Comparison of ENCODE assay signal across 9 mouse cellular contexts in genomic region chr11:102752896-102753590, GRCm38 (mm10). TPM values are rescaled to one million over a fixed set of nuclear protein-coding genes. Genes with fewer than 3 reads are reported as not detected.
DNase-seq lines count a peak whose midpoint lies in the region; ATAC-seq lines count a peak whose summit lies in the region.
"Had no signal": no experiment of that assay in that cellular context is flagged by ENCODE, and none has a peak within 500 bp of the region (broad histone marks: within the 10 kb centered on the region; RNA-seq: fewer than 3 reads in every experiment).

No protein-coding gene starts in this region.

- peak; percentile 59 for DNase-seq in cerebellum, adult 11-12 months
- DNase-seq in cerebellum, postnatal 4 days (ENCODE audit: low spot score in 2 of 2), result no peak
- peak; percentile 12 for DNase-seq in neural tube, embryonic 11.5 days (ENCODE audit: low spot score)
- no peak for DNase-seq in neural tube, embryonic 10.5 days (ENCODE audit: extremely low spot score, low spot score)
- peak; percentile 74 for DNase-seq in retina, postnatal 1 day
- no peak for DNase-seq in lung, postnatal 36 days
- DNase-seq in lung, postnatal 10 days, result no peak

- peak overlapping the region; percentile 69 for H3K27ac ChIP-seq in neural tube, embryonic 11.5 days (ENCODE audit: low read depth, low read length)
- peak overlapping the region; percentile 74 for H3K27ac ChIP-seq in hindbrain, embryonic 13.5 days
- H3K27ac ChIP-seq: stomach, embryonic 15.5 days had no signal

- H3K9ac ChIP-seq in neural tube, embryonic 11.5 days (ENCODE audit: low read length), result no peak overlapping the region; the same call in 1 of the 2 replicates
- H3K9ac ChIP-seq in hindbrain, embryonic 13.5 days, result no peak overlapping the region
- H3K9ac ChIP-seq: stomach, embryonic 15.5 days had no signal

- no peak overlapping the region for H3K4me3 ChIP-seq in neural tube, embryonic 11.5 days (ENCODE audit: low read depth, low read length)
- no peak overlapping the region for H3K4me3 ChIP-seq in hindbrain, embryonic 13.5 days
- H3K4me3 ChIP-seq: stomach, embryonic 15.5 days had no signal

- H3K9me3 ChIP-seq in neural tube, embryonic 11.5 days (ENCODE audit: control insufficient read depth, low read length), result no peaks in the 10 kb centered on the region
- no peaks in the 10 kb centered on the region for H3K9me3 ChIP-seq in hindbrain, embryonic 13.5 days
- H3K9me3 ChIP-seq: stomach, embryonic 15.5 days had no signal

- no peak overlapping the region for H3K4me2 ChIP-seq in neural tube, embryonic 11.5 days (ENCODE audit: low read depth)
- 0 out of 2 replicates have a peak overlapping the region, but pooled peaks have one; percentile 34 for H3K4me2 ChIP-seq in hindbrain, embryonic 13.5 days

- H3K4me1 ChIP-seq in neural tube, embryonic 11.5 days (ENCODE audit: control insufficient read depth, insufficient read depth, low read length), result peaks cover 6% of the 10 kb centered on the region
- H3K4me1 ChIP-seq in hindbrain, embryonic 13.5 days (replicated peaks), result peaks cover 29% of the 10 kb centered on the region

- no peak for ATAC-seq in neural tube, embryonic 11.5 days (ENCODE audit: insufficient read depth, low FRiP score, low TSS enrichment)
- 0 out of 2 replicates have a peak, but pooled peaks have one; percentile 12 for ATAC-seq in hindbrain, embryonic 13.5 days (ENCODE audit: low FRiP score)

- H3K36me3 ChIP-seq in neural tube, embryonic 11.5 days (ENCODE audit: control insufficient read depth, insufficient read depth, low read length), result no peaks in the 10 kb centered on the region
- H3K36me3 ChIP-seq in hindbrain, embryonic 13.5 days, result no peaks in the 10 kb centered on the region
- H3K36me3 ChIP-seq: stomach, embryonic 15.5 days had no signal

- WGBS in neural tube, embryonic 11.5 days, result 73% methylated on average over 13 of the region's 13 CpGs
- 66% methylated on average over 13 of the region's 13 CpGs for WGBS in hindbrain, embryonic 13.5 days

- H3K27me3 ChIP-seq in neural tube, embryonic 11.5 days (ENCODE audit: control insufficient read depth, insufficient read depth, low read length), result no peaks in the 10 kb centered on the region
- H3K27me3 ChIP-seq in hindbrain, embryonic 13.5 days, result 0 out of 2 replicates have a peak, but pooled peaks cover 5% of the 10 kb centered on the region
- H3K27me3 ChIP-seq: stomach, embryonic 15.5 days had no signal

RNA-seq across cellular contexts. Expression of gene Adam11, which starts 8.2 kb away (rescaled TPM):
- 21.7 and 23.2 TPM in 2 replicates for polyA plus RNA-seq in neural tube, embryonic 11.5 days (2014; fragmentation: Nextera tagmentation; extraction: Ambion mirVana)
- 27.6 and 35.7 TPM in 2 replicates for polyA plus RNA-seq in hindbrain, embryonic 13.5 days (2015; fragmentation: Nextera tagmentation; extraction: Ambion mirVana)

RNA-seq across cellular contexts. Expression of gene Ccdc43, which starts 55.5 kb away (rescaled TPM):
- 53.8 and 55.9 TPM in 2 replicates for polyA plus RNA-seq in neural tube, embryonic 11.5 days (2014; fragmentation: Nextera tagmentation; extraction: Ambion mirVana)
- polyA plus RNA-seq in hindbrain, embryonic 13.5 days (2015; fragmentation: Nextera tagmentation; extraction: Ambion mirVana), result 38.4 and 39.4 TPM in 2 replicates

Comparison
In these comparisons a context has a peak if more than half of its experiments do, and no peak if none do; other contexts are left out.
1. DNase-seq: peak in cerebellum, adult 11-12 months (single experiment), neural tube, embryonic 11.5 days (single experiment) and retina, postnatal 1 day (single experiment); none in cerebellum, postnatal 4 days (0 of 2), neural tube, embryonic 10.5 days (single experiment), lung, postnatal 36 days (single experiment) and lung, postnatal 10 days (single experiment).